Mouse (Mus musculus): ENCODE measurements at regions not wholly inside any gene's neighbourhood (a gene's known extent, or its start where the extent isn't known, plus 50 kb on each side); places are given as distances from the start of the nearest gene placed in this dataset.

- H3K27me3 ChIP-seq (ENCODE audit: control insufficient read depth, insufficient read depth, low read length): no peaks in the 10 kb centered on the region
- H3K36me3 ChIP-seq (ENCODE audit: control insufficient read depth, insufficient read depth, low read length): no peaks in the 10 kb centered on the region
- 85% methylated on average over 10 of the region's 10 CpGs for WGBS (ENCODE audit: insufficient replicate concordance)
- H3K27ac ChIP-seq (ENCODE audit: low read depth, low read length): no peak overlapping the region
- no peak for ATAC-seq (replicated peaks; ENCODE audit: insufficient number of reproducible peaks, low FRiP score, low TSS enrichment)
- no peaks in the 10 kb centered on the region for H3K9me3 ChIP-seq (replicated peaks; ENCODE audit: control insufficient read depth, low read length)
- no peaks in the 10 kb centered on the region for H3K4me1 ChIP-seq (ENCODE audit: control insufficient read depth, insufficient read depth, low read length)
- no peak overlapping the region for H3K4me3 ChIP-seq (ENCODE audit: low read depth, low read length)
- H3K9ac ChIP-seq (ENCODE audit: low read depth, low read length): no peak overlapping the region
- H3K4me2 ChIP-seq: no peak overlapping the region
Observed at GRCm38 (mm10) chr17:4779017-4779416, 215.1 kb upstream of the Arid1b start.

GRCm38 (mm10) chr17:4781586-4781985, 212.5 kb upstream of the Arid1b start:
- no peaks in the 10 kb centered on the region for H3K4me1 ChIP-seq (ENCODE audit: control insufficient read depth, insufficient read depth, low read length)
- no peak overlapping the region for H3K9ac ChIP-seq (ENCODE audit: low read depth, low read length)
- H3K27me3 ChIP-seq (ENCODE audit: control insufficient read depth, insufficient read depth, low read length): no peaks in the 10 kb centered on the region
- no peak for ATAC-seq (replicated peaks; ENCODE audit: insufficient number of reproducible peaks, low FRiP score, low TSS enrichment)
- no peak overlapping the region for H3K27ac ChIP-seq (ENCODE audit: low read depth, low read length)
- H3K9me3 ChIP-seq (replicated peaks; ENCODE audit: control insufficient read depth, low read length): no peaks in the 10 kb centered on the region
- H3K4me2 ChIP-seq: no peak overlapping the region
- WGBS (ENCODE audit: insufficient replicate concordance): 69% methylated on average over 3 of the region's 3 CpGs
- H3K36me3 ChIP-seq (ENCODE audit: control insufficient read depth, insufficient read depth, low read length): no peaks in the 10 kb centered on the region
- H3K4me3 ChIP-seq (ENCODE audit: low read depth, low read length): no peak overlapping the region

- ATAC-seq (replicated peaks; ENCODE audit: insufficient number of reproducible peaks, low FRiP score, low TSS enrichment): no peak
- no peaks in the 10 kb centered on the region for H3K9me3 ChIP-seq (replicated peaks; ENCODE audit: control insufficient read depth, low read length)
- H3K27me3 ChIP-seq (ENCODE audit: control insufficient read depth, insufficient read depth, low read length): no peaks in the 10 kb centered on the region
- H3K9ac ChIP-seq (ENCODE audit: low read depth, low read length): no peak overlapping the region
- no peaks in the 10 kb centered on the region for H3K36me3 ChIP-seq (ENCODE audit: control insufficient read depth, insufficient read depth, low read length)
- no peaks in the 10 kb centered on the region for H3K4me1 ChIP-seq (ENCODE audit: control insufficient read depth, insufficient read depth, low read length)
- no peak overlapping the region for H3K4me2 ChIP-seq
- H3K4me3 ChIP-seq (ENCODE audit: low read depth, low read length): no peak overlapping the region
- 68% methylated on average over 5 of the region's 5 CpGs for WGBS (ENCODE audit: insufficient replicate concordance)
- H3K27ac ChIP-seq (ENCODE audit: low read depth, low read length): no peak overlapping the region
Observed at GRCm38 (mm10) chr17:4784296-4784695, 209.8 kb upstream of the Arid1b start.

- Histone ChIP-seq H3K4me1 (ENCODE audit: control insufficient read depth, insufficient read depth, low read length) (no peaks in the 10 kb centered on the region), H3K4me3 (ENCODE audit: low read depth, low read length) (no peak overlapping the region), H3K4me2 (no peak overlapping the region), H3K36me3 (ENCODE audit: control insufficient read depth, insufficient read depth, low read length) (no peaks in the 10 kb centered on the region), H3K27ac (ENCODE audit: low read depth, low read length) (no peak overlapping the region), H3K9ac (ENCODE audit: low read depth, low read length) (no peak overlapping the region), H3K9me3 (replicated peaks; ENCODE audit: control insufficient read depth, low read length) (no peaks in the 10 kb centered on the region), H3K27me3 (ENCODE audit: control insufficient read depth, insufficient read depth, low read length) (no peaks in the 10 kb centered on the region)
- no peak for ATAC-seq (replicated peaks; ENCODE audit: insufficient number of reproducible peaks, low FRiP score, low TSS enrichment)
- WGBS (ENCODE audit: insufficient replicate concordance): 32% methylated on average over 6 of the region's 6 CpGs
Observed at GRCm38 (mm10) chr17:4785281-4785839, 208.8 kb upstream of the Arid1b start.

GRCm38 (mm10) chr17:4786524-4786923, 207.6 kb upstream of the Arid1b start:
- H3K9ac ChIP-seq (ENCODE audit: low read depth, low read length): no peak overlapping the region
- H3K36me3 ChIP-seq (ENCODE audit: control insufficient read depth, insufficient read depth, low read length): no peaks in the 10 kb centered on the region
- no peaks in the 10 kb centered on the region for H3K4me1 ChIP-seq (ENCODE audit: control insufficient read depth, insufficient read depth, low read length)
- H3K9me3 ChIP-seq (replicated peaks; ENCODE audit: control insufficient read depth, low read length): no peaks in the 10 kb centered on the region
- H3K4me3 ChIP-seq (ENCODE audit: low read depth, low read length): no peak overlapping the region
- H3K27ac ChIP-seq (ENCODE audit: low read depth, low read length): no peak overlapping the region
- no peak overlapping the region for H3K4me2 ChIP-seq
- ATAC-seq (replicated peaks; ENCODE audit: insufficient number of reproducible peaks, low FRiP score, low TSS enrichment): no peak
- no peaks in the 10 kb centered on the region for H3K27me3 ChIP-seq (ENCODE audit: control insufficient read depth, insufficient read depth, low read length)

- Histone ChIP-seq H3K4me2 (no peak overlapping the region), H3K9ac (ENCODE audit: low read depth, low read length) (no peak overlapping the region), H3K27ac (ENCODE audit: low read depth, low read length) (no peak overlapping the region), H3K4me3 (ENCODE audit: low read depth, low read length) (no peak overlapping the region), H3K9me3 (replicated peaks; ENCODE audit: control insufficient read depth, low read length) (no peaks in the 10 kb centered on the region), H3K27me3 (ENCODE audit: control insufficient read depth, insufficient read depth, low read length) (no peaks in the 10 kb centered on the region), H3K4me1 (ENCODE audit: control insufficient read depth, insufficient read depth, low read length) (no peaks in the 10 kb centered on the region), H3K36me3 (ENCODE audit: control insufficient read depth, insufficient read depth, low read length) (no peaks in the 10 kb centered on the region)
- 53% methylated on average over 10 of the region's 10 CpGs for WGBS (ENCODE audit: insufficient replicate concordance)
- no peak for ATAC-seq (replicated peaks; ENCODE audit: insufficient number of reproducible peaks, low FRiP score, low TSS enrichment)
Observed at GRCm38 (mm10) chr17:4791873-4792272, 202.3 kb upstream of the Arid1b start.

GRCm38 (mm10) chr17:4796241-4796640, 197.9 kb upstream of the Arid1b start:
- Histone ChIP-seq H3K27ac (ENCODE audit: low read depth, low read length) (no peak overlapping the region), H3K9ac (ENCODE audit: low read depth, low read length) (no peak overlapping the region), H3K9me3 (replicated peaks; ENCODE audit: control insufficient read depth, low read length) (no peaks in the 10 kb centered on the region), H3K27me3 (ENCODE audit: control insufficient read depth, insufficient read depth, low read length) (no peaks in the 10 kb centered on the region), H3K4me2 (no peak overlapping the region), H3K36me3 (ENCODE audit: control insufficient read depth, insufficient read depth, low read length) (no peaks in the 10 kb centered on the region), H3K4me3 (ENCODE audit: low read depth, low read length) (no peak overlapping the region), H3K4me1 (ENCODE audit: control insufficient read depth, insufficient read depth, low read length) (no peaks in the 10 kb centered on the region)
- WGBS (ENCODE audit: insufficient replicate concordance): 61% methylated on average over 3 of the region's 3 CpGs
- no peak for ATAC-seq (replicated peaks; ENCODE audit: insufficient number of reproducible peaks, low FRiP score, low TSS enrichment)

- ATAC-seq (replicated peaks; ENCODE audit: insufficient number of reproducible peaks, low FRiP score, low TSS enrichment): no peak
- H3K4me2 ChIP-seq: no peak overlapping the region
- H3K9ac ChIP-seq (ENCODE audit: low read depth, low read length): no peak overlapping the region
- no peaks in the 10 kb centered on the region for H3K27me3 ChIP-seq (ENCODE audit: control insufficient read depth, insufficient read depth, low read length)
- H3K9me3 ChIP-seq (replicated peaks; ENCODE audit: control insufficient read depth, low read length): no peaks in the 10 kb centered on the region
- 64% methylated on average over 4 of the region's 4 CpGs for WGBS (ENCODE audit: insufficient replicate concordance)
- H3K36me3 ChIP-seq (ENCODE audit: control insufficient read depth, insufficient read depth, low read length): no peaks in the 10 kb centered on the region
- H3K27ac ChIP-seq (ENCODE audit: low read depth, low read length): no peak overlapping the region
- no peak overlapping the region for H3K4me3 ChIP-seq (ENCODE audit: low read depth, low read length)
- H3K4me1 ChIP-seq (ENCODE audit: control insufficient read depth, insufficient read depth, low read length): no peaks in the 10 kb centered on the region
Observed at GRCm38 (mm10) chr17:4804013-4804412, 190.1 kb upstream of the Arid1b start.

- Histone ChIP-seq H3K36me3 (ENCODE audit: control insufficient read depth, insufficient read depth, low read length) (no peaks in the 10 kb centered on the region), H3K4me2 (no peak overlapping the region), H3K4me3 (ENCODE audit: low read depth, low read length) (no peak overlapping the region), H3K27me3 (ENCODE audit: control insufficient read depth, insufficient read depth, low read length) (no peaks in the 10 kb centered on the region), H3K9ac (ENCODE audit: low read depth, low read length) (no peak overlapping the region), H3K9me3 (replicated peaks; ENCODE audit: control insufficient read depth, low read length) (no peaks in the 10 kb centered on the region), H3K4me1 (ENCODE audit: control insufficient read depth, insufficient read depth, low read length) (no peaks in the 10 kb centered on the region), H3K27ac (ENCODE audit: low read depth, low read length) (no peak overlapping the region)
- WGBS (ENCODE audit: insufficient replicate concordance): 49% methylated on average over 5 of the region's 5 CpGs
- no peak for ATAC-seq (replicated peaks; ENCODE audit: insufficient number of reproducible peaks, low FRiP score, low TSS enrichment)
Observed at GRCm38 (mm10) chr17:4806051-4806450, 188.1 kb upstream of the Arid1b start.
